Mouse (Mus musculus): ENCODE measurements around the gene Ap3d1. TPM values are rescaled to one million over a fixed set of nuclear protein-coding genes. Genes with fewer than 3 reads are reported as not detected.

Ap3d1 gene
- polyA plus RNA-seq, 1 experiment from 2014 or later, result 80.6 TPM

- H3K4me3 ChIP-seq (ENCODE audit: low read length), result no peak overlapping the region
- no peak for ATAC-seq (ENCODE audit: low FRiP score, low TSS enrichment)
- no peak overlapping the region for H3K27ac ChIP-seq (ENCODE audit: low read depth, low read length)
- no peaks in the 10 kb centered on the region for H3K9me3 ChIP-seq (ENCODE audit: control insufficient read depth, low read length)
- H3K4me2 ChIP-seq (replicated peaks; ENCODE audit: low read depth, low read length), result no peak overlapping the region
- no peaks in the 10 kb centered on the region for H3K27me3 ChIP-seq (ENCODE audit: control insufficient read depth, insufficient read depth, low read length)
- 88% methylated on average over 6 of the region's 6 CpGs for whole genome bisulfite sequencing
- H3K4me1 ChIP-seq (ENCODE audit: control insufficient read depth, insufficient read depth, low read length), result no peaks in the 10 kb centered on the region
- H3K36me3 ChIP-seq (ENCODE audit: control insufficient read depth, insufficient read depth, low read length), result peaks cover 99% of the 10 kb centered on the region
- H3K9ac ChIP-seq (ENCODE audit: low read depth, low read length), result no peak overlapping the region
These were observed 34.4 kb upstream of the Ap3d1 start for GRCm38 (mm10) chr10:80776358-80776869.

- Histone ChIP-seq H3K4me2 (replicated peaks; ENCODE audit: low read depth, low read length) (no peak overlapping the region), H3K36me3 (ENCODE audit: control insufficient read depth, insufficient read depth, low read length) (peaks cover 99% of the 10 kb centered on the region), H3K9me3 (ENCODE audit: control insufficient read depth, low read length) (no peaks in the 10 kb centered on the region), H3K4me3 (ENCODE audit: low read length) (no peak overlapping the region), H3K4me1 (ENCODE audit: control insufficient read depth, insufficient read depth, low read length) (no peaks in the 10 kb centered on the region), H3K9ac (ENCODE audit: low read depth, low read length) (no peak overlapping the region), H3K27ac (ENCODE audit: low read depth, low read length) (no peak overlapping the region), H3K27me3 (ENCODE audit: control insufficient read depth, insufficient read depth, low read length) (no peaks in the 10 kb centered on the region)
- no peak for ATAC-seq (ENCODE audit: low FRiP score, low TSS enrichment)
- WGBS, result 94% methylated on average over 4 of the region's 4 CpGs
These were observed 33.7 kb upstream of the Ap3d1 start for GRCm38 (mm10) chr10:80775731-80776130.

- no peak for ATAC-seq (ENCODE audit: low FRiP score, low TSS enrichment)
- H3K4me3 ChIP-seq (ENCODE audit: low read length), result no peak overlapping the region
- 91% methylated on average over 4 of the region's 4 CpGs for WGBS
- H3K4me2 ChIP-seq (replicated peaks; ENCODE audit: low read depth, low read length), result no peak overlapping the region
- H3K9me3 ChIP-seq (ENCODE audit: control insufficient read depth, low read length), result no peaks in the 10 kb centered on the region
- no peaks in the 10 kb centered on the region for H3K27me3 ChIP-seq (ENCODE audit: control insufficient read depth, insufficient read depth, low read length)
- no peaks in the 10 kb centered on the region for H3K4me1 ChIP-seq (ENCODE audit: control insufficient read depth, insufficient read depth, low read length)
- no peak overlapping the region for H3K9ac ChIP-seq (ENCODE audit: low read depth, low read length)
- H3K27ac ChIP-seq (ENCODE audit: low read depth, low read length), result no peak overlapping the region
- peaks cover 99% of the 10 kb centered on the region for H3K36me3 ChIP-seq (ENCODE audit: control insufficient read depth, insufficient read depth, low read length)
These were observed 32.9 kb upstream of the Ap3d1 start for GRCm38 (mm10) chr10:80774981-80775380.

GRCm38 (mm10) chr10:80774549-80774948 lies 32.5 kb upstream of the Ap3d1 start:
- no peaks in the 10 kb centered on the region for H3K4me1 ChIP-seq (ENCODE audit: control insufficient read depth, insufficient read depth, low read length)
- ATAC-seq (ENCODE audit: low FRiP score, low TSS enrichment), result no peak; the same call in 1 of the 2 replicates
- H3K4me2 ChIP-seq (replicated peaks; ENCODE audit: low read depth, low read length), result no peak overlapping the region
- H3K27me3 ChIP-seq (ENCODE audit: control insufficient read depth, insufficient read depth, low read length), result no peaks in the 10 kb centered on the region
- 71% methylated on average over 2 of the region's 2 CpGs for WGBS
- no peaks in the 10 kb centered on the region for H3K9me3 ChIP-seq (ENCODE audit: control insufficient read depth, low read length)
- no peak overlapping the region for H3K27ac ChIP-seq (ENCODE audit: low read depth, low read length)
- H3K4me3 ChIP-seq (ENCODE audit: low read length), result no peak overlapping the region
- H3K36me3 ChIP-seq (ENCODE audit: control insufficient read depth, insufficient read depth, low read length), result peaks cover 97% of the 10 kb centered on the region
- no peak overlapping the region for H3K9ac ChIP-seq (ENCODE audit: low read depth, low read length)

- H3K4me2 ChIP-seq (replicated peaks; ENCODE audit: low read depth, low read length), result no peak overlapping the region
- H3K9me3 ChIP-seq (ENCODE audit: control insufficient read depth, low read length), result no peaks in the 10 kb centered on the region
- no peak overlapping the region for H3K4me3 ChIP-seq (ENCODE audit: low read length)
- 80% methylated on average over 5 of the region's 5 CpGs for WGBS
- H3K27me3 ChIP-seq (ENCODE audit: control insufficient read depth, insufficient read depth, low read length), result no peaks in the 10 kb centered on the region
- ATAC-seq (ENCODE audit: low FRiP score, low TSS enrichment), result no peak
- H3K27ac ChIP-seq (ENCODE audit: low read depth, low read length), result no peak overlapping the region
- H3K9ac ChIP-seq (ENCODE audit: low read depth, low read length), result no peak overlapping the region
- H3K36me3 ChIP-seq (ENCODE audit: control insufficient read depth, insufficient read depth, low read length), result peaks cover 95% of the 10 kb centered on the region
- H3K4me1 ChIP-seq (ENCODE audit: control insufficient read depth, insufficient read depth, low read length), result no peaks in the 10 kb centered on the region
These were observed 31.8 kb upstream of the Ap3d1 start for GRCm38 (mm10) chr10:80773816-80774215.

GRCm38 (mm10) chr10:80768365-80768764 lies 26.3 kb upstream of the Ap3d1 start:
- no peak for ATAC-seq (ENCODE audit: low FRiP score, low TSS enrichment)
- Histone ChIP-seq H3K36me3 (ENCODE audit: control insufficient read depth, insufficient read depth, low read length) (peaks cover 75% of the 10 kb centered on the region), H3K9me3 (ENCODE audit: control insufficient read depth, low read length) (no peaks in the 10 kb centered on the region), H3K9ac (ENCODE audit: low read depth, low read length) (no peak overlapping the region), H3K4me1 (ENCODE audit: control insufficient read depth, insufficient read depth, low read length) (no peaks in the 10 kb centered on the region), H3K27me3 (ENCODE audit: control insufficient read depth, insufficient read depth, low read length) (no peaks in the 10 kb centered on the region), H3K4me2 (replicated peaks; ENCODE audit: low read depth, low read length) (no peak overlapping the region), H3K4me3 (ENCODE audit: low read length) (no peak overlapping the region), H3K27ac (ENCODE audit: low read depth, low read length) (no peak overlapping the region)
- 92% methylated on average over 6 of the region's 6 CpGs for WGBS

GRCm38 (mm10) chr10:80766161-80766815 lies 24.2 kb upstream of the Ap3d1 start:
- no peaks in the 10 kb centered on the region for H3K27me3 ChIP-seq (ENCODE audit: control insufficient read depth, insufficient read depth, low read length)
- H3K9ac ChIP-seq (ENCODE audit: low read depth, low read length), result peak overlapping the region; percentile 12; the same call in 1 of the 2 replicates
- H3K4me1 ChIP-seq (ENCODE audit: control insufficient read depth, insufficient read depth, low read length), result no peaks in the 10 kb centered on the region
- H3K27ac ChIP-seq (ENCODE audit: low read depth, low read length), result no peak overlapping the region
- H3K4me2 ChIP-seq (replicated peaks; ENCODE audit: low read depth, low read length), result no peak overlapping the region
- WGBS, result 87% methylated on average over 10 of the region's 10 CpGs
- peaks cover 54% of the 10 kb centered on the region for H3K36me3 ChIP-seq (ENCODE audit: control insufficient read depth, insufficient read depth, low read length)
- no peak for ATAC-seq (ENCODE audit: low FRiP score, low TSS enrichment)
- no peaks in the 10 kb centered on the region for H3K9me3 ChIP-seq (ENCODE audit: control insufficient read depth, low read length)
- H3K4me3 ChIP-seq (ENCODE audit: low read length), result no peak overlapping the region

GRCm38 (mm10) chr10:80765746-80766145 lies 23.7 kb upstream of the Ap3d1 start:
- Histone ChIP-seq H3K9ac (ENCODE audit: low read depth, low read length) (no peak overlapping the region), H3K36me3 (ENCODE audit: control insufficient read depth, insufficient read depth, low read length) (peaks cover 48% of the 10 kb centered on the region), H3K4me3 (ENCODE audit: low read length) (no peak overlapping the region), H3K4me1 (ENCODE audit: control insufficient read depth, insufficient read depth, low read length) (0 out of 2 replicates have a peak, but pooled peaks cover 1% of the 10 kb centered on the region), H3K27ac (ENCODE audit: low read depth, low read length) (no peak overlapping the region), H3K27me3 (ENCODE audit: control insufficient read depth, insufficient read depth, low read length) (no peaks in the 10 kb centered on the region), H3K9me3 (ENCODE audit: control insufficient read depth, low read length) (no peaks in the 10 kb centered on the region), H3K4me2 (replicated peaks; ENCODE audit: low read depth, low read length) (no peak overlapping the region)
- 78% methylated on average over 2 of the region's 2 CpGs for WGBS
- no peak for ATAC-seq (ENCODE audit: low FRiP score, low TSS enrichment)

- H3K27ac ChIP-seq (ENCODE audit: low read depth, low read length), result no peak overlapping the region
- 91% methylated on average over 2 of the region's 2 CpGs for WGBS
- peaks cover 5% of the 10 kb centered on the region; the same call in 1 of the 2 replicates for H3K4me1 ChIP-seq (ENCODE audit: control insufficient read depth, insufficient read depth, low read length)
- no peak overlapping the region for H3K9ac ChIP-seq (ENCODE audit: low read depth, low read length)
- H3K27me3 ChIP-seq (ENCODE audit: control insufficient read depth, insufficient read depth, low read length), result no peaks in the 10 kb centered on the region
- no peak overlapping the region for H3K4me2 ChIP-seq (replicated peaks; ENCODE audit: low read depth, low read length)
- no peaks in the 10 kb centered on the region for H3K9me3 ChIP-seq (ENCODE audit: control insufficient read depth, low read length)
- H3K4me3 ChIP-seq (ENCODE audit: low read length), result no peak overlapping the region
- ATAC-seq (ENCODE audit: low FRiP score, low TSS enrichment), result no peak
- peaks cover 31% of the 10 kb centered on the region for H3K36me3 ChIP-seq (ENCODE audit: control insufficient read depth, insufficient read depth, low read length)
These were observed 21.4 kb upstream of the Ap3d1 start for GRCm38 (mm10) chr10:80763502-80763901.
